Mouse (Mus musculus) embryonic facial prominence, embryonic 11.5 days (tissue): ENCODE data around the gene Abhd14b. TPM values are rescaled to one million over a fixed set of nuclear protein-coding genes. Genes with fewer than 3 reads are reported as not detected.

Experiments used
- ATAC-seq: fragments of 200-750 bp; cut with Nextera tagmentation; replicated peaks from 2 replicates; pipeline ENCODE4 v1.8.0; 2017; ENCODE audit warnings: low read depth; ENCODE audit not compliant: insufficient number of reproducible peaks, low FRiP score, low TSS enrichment
- DNase-seq: peaks from one replicate; pipeline ENCODE4 v3.0.0-alpha.2; 2015; ENCODE audit warnings: low spot score
- H3K27ac ChIP-seq: fragments of 300-500 bp; sonication (generic); replicated peaks from 2 replicates; pipeline ENCODE4 v1.5.1; 2014; ENCODE audit warnings: mild to moderate bottlenecking, low read depth, low read length, control low read depth
- H3K27me3 ChIP-seq: fragments of 300-500 bp; sonication (generic); 2 replicates; pipeline ENCODE4 v1.6.1; 2014; ENCODE audit warnings: mild to moderate bottlenecking, low read length, moderate library complexity, mixed read lengths; ENCODE audit not compliant: control insufficient read depth, insufficient read depth
- H3K36me3 ChIP-seq: fragments of 300-500 bp; sonication (generic); replicated peaks from 2 replicates; pipeline ENCODE4 v1.6.1; 2014; ENCODE audit warnings: low read depth, mild to moderate bottlenecking, low read length, moderate library complexity, mixed read lengths; ENCODE audit not compliant: control insufficient read depth, insufficient read depth
- H3K4me1 ChIP-seq: fragments of 300-500 bp; sonication (generic); 2 replicates; pipeline ENCODE4 v1.6.1; 2014; ENCODE audit warnings: low read length, mixed read lengths; ENCODE audit not compliant: control insufficient read depth, insufficient read depth
- H3K4me2 ChIP-seq: fragments of 300-500 bp; sonication (generic); 2 replicates; pipeline ENCODE4 v1.6.1; 2014; ENCODE audit warnings: low read depth, mild to moderate bottlenecking, control low read depth, low read length, moderate library complexity
- H3K4me3 ChIP-seq: fragments of 300-500 bp; sonication (generic); 2 replicates; pipeline ENCODE4 v1.5.1; 2014; ENCODE audit warnings: low read depth, low read length, control low read depth
- H3K9ac ChIP-seq: fragments of 300-500 bp; sonication (generic); replicated peaks from 2 replicates; pipeline ENCODE4 v1.6.1; 2014; ENCODE audit warnings: mild to moderate bottlenecking, control low read depth, low read length
- H3K9me3 ChIP-seq: fragments of 300-500 bp; sonication (generic); replicated peaks from 2 replicates; pipeline ENCODE4 v1.6.1; 2016; ENCODE audit warnings: mild to moderate bottlenecking, low read length, inconsistent platforms, mixed read lengths; ENCODE audit not compliant: control insufficient read depth
- WGBS: fragments of 180-500 bp; shearing (Covaris S2); extraction: QIAGEN DNeasy Blood & Tissue Kit; methylation state at CpG from one replicate; pipeline ENCODE4 v1.1.7; 2014; 5-methylcytosine and 5-hydroxymethylcytosine counted together
- polyA plus RNA-seq: library from polyadenylated mRNA; unstranded; fragments of >200 nt; fragmentation: Nextera tagmentation; extraction: Ambion mirVana; gene quantifications from 2 replicates; pipeline ENCODE4 v1.2.1, GENCODE M21; 2014

Gene Abhd14b
- polyA plus RNA-seq, 1 experiment from 2014 or later = 4.9 TPM

DNA sequence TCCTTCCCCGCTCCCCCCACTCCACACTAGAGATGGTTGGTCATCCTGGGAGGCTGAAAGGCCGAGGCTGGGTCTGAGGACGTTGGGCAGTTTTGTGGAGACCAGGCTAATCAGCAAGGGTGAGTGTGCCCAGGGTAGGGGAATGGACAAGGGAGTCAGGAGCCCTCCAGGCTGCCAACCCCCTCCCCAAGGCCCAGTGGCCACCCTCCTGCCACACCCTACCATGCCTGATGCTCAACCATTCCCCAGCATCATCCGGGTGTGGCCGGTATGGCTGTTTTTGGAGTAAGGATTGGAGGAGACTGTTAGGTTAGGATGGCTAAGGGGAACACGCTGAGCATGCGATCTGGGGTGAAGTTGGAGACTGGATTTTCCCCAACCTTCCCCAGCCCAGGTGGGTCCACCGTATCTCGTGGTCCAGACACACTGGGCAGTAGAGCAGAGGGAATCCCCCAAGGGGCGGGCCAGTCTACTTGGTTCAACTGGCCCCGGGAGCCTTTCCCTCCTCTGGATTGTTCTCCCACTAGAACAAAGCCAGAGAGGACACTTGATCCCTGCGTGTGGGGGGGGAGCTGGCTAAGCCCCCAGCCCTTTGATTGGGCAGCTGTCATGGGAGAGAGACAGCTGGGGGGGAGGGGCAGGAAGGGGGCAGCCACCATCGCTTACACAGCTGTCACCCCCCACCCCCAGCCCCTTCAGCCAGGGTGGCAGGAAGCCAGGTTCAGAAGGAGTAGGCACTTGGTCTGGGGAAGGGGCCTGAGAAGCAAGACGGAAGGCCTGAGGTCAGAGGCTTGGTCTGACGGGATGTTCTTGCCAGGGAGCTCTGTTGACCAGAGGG, 9.3 kb downstream of the Abhd14b start:
- ATAC-seq = 0 out of 2 replicates have a peak, but pooled peaks have one; percentile 1
- H3K4me3 ChIP-seq = peak overlapping the region; percentile 84
- DNase-seq = peak; percentile 73
- peak overlapping the region; percentile 83 for H3K9ac ChIP-seq
- peaks cover 26% of the 10 kb centered on the region for H3K4me1 ChIP-seq
- H3K4me2 ChIP-seq = peak overlapping the region; percentile 96
- H3K36me3 ChIP-seq = peaks cover 3% of the 10 kb centered on the region; the same call in 1 of the 2 replicates
- 28% methylated on average over 13 of the region's 15 CpGs for WGBS
- no peaks in the 10 kb centered on the region for H3K27me3 ChIP-seq
- H3K9me3 ChIP-seq = no peaks in the 10 kb centered on the region
- peak overlapping the region; percentile 93 for H3K27ac ChIP-seq

GRCm38 (mm10) chr9:106457163-106457559, 9.9 kb downstream of the Abhd14b start:
- ATAC-seq (no peak), DNase-seq (peak; percentile 45)
- peaks cover 3% of the 10 kb centered on the region; the same call in 1 of the 2 replicates for H3K36me3 ChIP-seq
- peak overlapping the region; percentile 83 for H3K9ac ChIP-seq
- no peaks in the 10 kb centered on the region for H3K9me3 ChIP-seq
- no peaks in the 10 kb centered on the region for H3K27me3 ChIP-seq
- peaks cover 26% of the 10 kb centered on the region for H3K4me1 ChIP-seq
- WGBS = 43% methylated on average over 9 of the region's 9 CpGs
- H3K4me2 ChIP-seq = peak overlapping the region; percentile 96
- peak overlapping the region; percentile 93 for H3K27ac ChIP-seq
- H3K4me3 ChIP-seq = peak overlapping the region; percentile 84

GRCm38 (mm10) chr9:106457920-106458319, 10.7 kb downstream of the Abhd14b start:
- H3K36me3 ChIP-seq = peaks cover 5% of the 10 kb centered on the region
- 76% methylated on average over 5 of the region's 5 CpGs for WGBS
- H3K27ac ChIP-seq = no peak overlapping the region
- H3K4me1 ChIP-seq = peaks cover 26% of the 10 kb centered on the region
- ATAC-seq (no peak), DNase-seq (no peak)
- H3K27me3 ChIP-seq = no peaks in the 10 kb centered on the region
- H3K4me2 ChIP-seq = peak overlapping the region; percentile 19; the same call in 1 of the 2 replicates
- no peaks in the 10 kb centered on the region for H3K9me3 ChIP-seq
- H3K9ac ChIP-seq = no peak overlapping the region; the same call in 1 of the 2 replicates
- H3K4me3 ChIP-seq = no peak overlapping the region; the same call in 1 of the 2 replicates

DNA sequence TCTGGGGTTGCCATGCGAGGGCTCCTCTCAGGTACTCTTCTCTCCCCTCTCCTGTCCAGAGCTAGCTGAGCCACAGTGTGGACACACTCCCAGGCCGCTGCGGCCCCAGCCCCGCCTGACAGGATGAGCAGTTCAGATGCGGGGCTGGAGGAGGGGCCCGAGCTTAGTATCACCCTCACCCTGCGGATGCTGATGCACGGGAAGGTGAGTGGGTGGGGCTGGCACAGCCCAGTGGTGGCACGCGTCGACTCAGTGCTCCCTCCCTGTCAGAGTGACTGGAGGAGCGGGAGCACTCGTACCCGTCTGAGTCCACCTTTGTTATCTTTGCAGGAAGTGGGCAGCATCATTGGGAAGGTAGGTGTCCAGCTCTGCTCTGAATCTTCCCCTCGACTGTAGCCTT, 12.7 kb downstream of the Abhd14b start:
- Histone ChIP-seq H3K4me1 (peaks cover 28% of the 10 kb centered on the region), H3K27ac (no peak overlapping the region), H3K36me3 (peaks cover 11% of the 10 kb centered on the region), H3K4me3 (no peak overlapping the region), H3K9me3 (no peaks in the 10 kb centered on the region), H3K4me2 (no peak overlapping the region), H3K9ac (no peak overlapping the region), H3K27me3 (no peaks in the 10 kb centered on the region)
- ATAC-seq (no peak), DNase-seq (no peak)
- WGBS = 79% methylated on average over 15 of the region's 15 CpGs

DNA sequence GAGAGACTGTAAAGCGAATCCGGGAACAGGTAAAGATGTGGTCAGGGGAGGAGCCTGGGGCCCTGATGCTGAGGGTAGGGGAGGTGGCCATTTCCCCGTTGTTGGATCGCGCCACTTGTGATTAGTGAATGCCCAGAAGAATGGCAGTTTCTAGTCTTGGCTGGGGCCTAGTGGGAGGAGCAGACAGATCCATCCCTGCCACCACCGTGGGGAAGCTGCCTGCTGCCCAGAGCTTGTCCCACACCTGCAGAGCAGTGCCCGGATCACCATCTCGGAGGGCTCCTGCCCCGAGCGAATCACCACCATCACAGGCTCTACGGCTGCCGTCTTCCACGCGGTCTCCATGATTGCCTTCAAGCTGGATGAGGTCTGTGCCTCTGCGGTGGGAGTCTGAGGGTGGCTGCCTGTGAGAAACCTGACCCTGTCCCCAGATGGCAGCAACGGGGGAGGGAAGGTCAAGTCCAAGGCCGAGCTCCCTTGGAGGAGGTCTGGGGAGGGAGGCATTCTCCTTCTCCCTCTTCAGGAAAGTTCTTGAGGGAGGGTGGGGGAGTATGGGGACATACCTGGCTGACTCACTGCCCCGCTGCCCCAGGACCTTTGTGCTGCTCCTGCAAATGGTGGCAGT, 13.3 kb downstream of the Abhd14b start:
- no peak for DNase-seq
- no peak overlapping the region for H3K4me2 ChIP-seq
- 66% methylated on average over 18 of the region's 18 CpGs for WGBS
- peaks cover 11% of the 10 kb centered on the region for H3K36me3 ChIP-seq
- H3K4me1 ChIP-seq = peaks cover 30% of the 10 kb centered on the region
- H3K27ac ChIP-seq = no peak overlapping the region
- no peak overlapping the region for H3K4me3 ChIP-seq
- ATAC-seq = no peak
- H3K9ac ChIP-seq = no peak overlapping the region
- H3K9me3 ChIP-seq = no peaks in the 10 kb centered on the region
- H3K27me3 ChIP-seq = no peaks in the 10 kb centered on the region

DNA sequence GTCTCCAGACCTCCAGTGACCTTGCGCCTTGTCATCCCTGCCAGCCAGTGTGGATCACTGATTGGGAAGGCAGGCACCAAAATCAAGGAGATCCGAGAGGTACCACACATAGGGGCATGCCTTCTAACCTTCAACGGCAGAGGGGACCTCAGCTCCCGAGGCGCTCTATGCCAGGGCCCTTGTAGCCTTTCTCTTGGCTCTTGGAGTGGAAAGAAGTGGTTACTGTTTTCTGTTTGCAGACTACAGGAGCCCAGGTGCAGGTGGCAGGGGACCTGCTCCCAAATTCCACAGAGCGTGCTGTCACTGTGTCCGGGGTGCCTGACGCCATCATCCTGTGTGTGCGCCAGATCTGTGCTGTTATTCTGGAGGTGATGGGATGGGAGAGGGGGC, 13.8 kb downstream of the Abhd14b start:
- H3K9me3 ChIP-seq = no peaks in the 10 kb centered on the region
- no peaks in the 10 kb centered on the region for H3K27me3 ChIP-seq
- no peak overlapping the region for H3K27ac ChIP-seq
- DNase-seq (no peak), ATAC-seq (no peak)
- peaks cover 11% of the 10 kb centered on the region for H3K36me3 ChIP-seq
- no peak overlapping the region for H3K9ac ChIP-seq
- H3K4me3 ChIP-seq = no peak overlapping the region
- H3K4me2 ChIP-seq = no peak overlapping the region
- peaks cover 27% of the 10 kb centered on the region for H3K4me1 ChIP-seq
- 89% methylated on average over 9 of the region's 9 CpGs for WGBS

- Histone ChIP-seq H3K27ac (no peak overlapping the region), H3K4me2 (no peak overlapping the region), H3K36me3 (peaks cover 11% of the 10 kb centered on the region), H3K9me3 (no peaks in the 10 kb centered on the region), H3K4me1 (peaks cover 20% of the 10 kb centered on the region), H3K4me3 (no peak overlapping the region), H3K9ac (no peak overlapping the region), H3K27me3 (no peaks in the 10 kb centered on the region)
- DNase-seq (no peak), ATAC-seq (no peak)
- 74% methylated on average over 16 of the region's 16 CpGs for WGBS
Measured at GRCm38 (mm10) chr9:106461641-106462429, 14.6 kb downstream of the Abhd14b start.
